Mouse (Mus musculus) adrenal gland, adult 18-20 months (tissue): ENCODE data around the gene Themis3. TPM values are rescaled to one million over a fixed set of nuclear protein-coding genes. Genes with fewer than 3 reads are reported as not detected.

Experiments
- total RNA-seq, 2 experiments: library from RNA; stranded (reverse); gene quantifications; 1 replicate in 1 of 2; 2 replicates in 1 of 2; pipeline ENCODE4 v1.2.3; 2021

The Themis3 gene
- total RNA-seq, 2 experiments from 2014 or later = not detected

Other genes with a start within 250 kb of the Themis3 start
- gene Mtcl1, start 144.9 kb downstream of the Themis3 start, total RNA-seq = 1 to 10 TPM; 5.1 to 6.1 TPM
- 10 to 100 TPM; 74.9 to 83.1 TPM for gene Rab12, start 74.9 kb downstream of the Themis3 start, total RNA-seq